Mouse (Mus musculus): ENCODE measurements around the gene Srm. TPM values are rescaled to one million over a fixed set of nuclear protein-coding genes. Genes with fewer than 3 reads are reported as not detected.
A peak's percentile ranks its signal among the peaks of the same experiment; 100 is the strongest.

Gene Srm
- total RNA-seq (2022), result 10 to 100 TPM; 16.1 to 19.6 (median 17.7) TPM

DNA sequence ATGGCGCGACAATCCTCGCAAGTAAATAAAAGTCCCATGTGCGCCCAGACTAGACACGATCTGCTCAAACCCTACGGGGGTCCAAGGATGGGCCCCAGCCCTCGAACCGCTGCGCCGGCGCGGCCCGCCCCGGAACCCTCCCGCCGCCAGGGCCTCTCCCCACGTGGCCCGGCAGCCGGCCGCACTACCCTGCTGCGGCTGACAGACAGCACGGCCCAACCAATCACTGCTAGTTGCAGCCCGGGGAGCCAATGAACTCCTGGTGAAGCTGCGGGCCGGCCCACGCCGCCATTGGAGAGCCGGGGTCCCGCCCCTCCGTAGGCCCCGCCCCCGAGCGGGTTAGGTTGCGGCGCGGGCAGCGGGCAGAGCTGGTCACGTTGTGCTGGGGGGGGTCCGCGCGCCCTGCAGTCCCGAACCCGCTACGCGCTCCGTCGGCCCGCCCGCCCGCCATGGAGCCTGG is at the start of gene Srm:
Gene Srm, plus strand, starts transcription at position 333 of the 460 bp plus-strand sequence.
- DNase-seq (ENCODE audit: low spot score), result peak; percentile 96

DNA sequence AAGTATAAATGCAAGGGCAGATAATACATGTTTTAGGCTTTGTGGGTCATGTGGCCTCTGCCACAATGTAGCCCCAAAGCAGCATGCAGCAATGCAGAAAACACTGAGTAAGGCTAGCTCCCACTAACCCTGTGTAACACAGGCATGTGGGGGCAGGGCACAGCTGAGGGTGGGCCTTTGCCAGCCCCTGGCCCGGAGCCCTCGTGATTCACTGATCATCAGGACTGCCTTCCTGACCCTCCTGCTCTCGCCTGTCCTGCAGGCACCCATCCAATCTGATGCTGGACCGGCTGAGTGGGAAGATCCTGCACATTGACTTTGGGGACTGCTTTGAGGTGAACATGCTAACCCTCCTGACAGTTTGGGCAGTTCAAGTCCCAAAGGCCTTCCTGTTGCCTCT is 42.2 kb upstream of the Srm start:
- no peak for DNase-seq (ENCODE audit: low spot score)

DNA sequence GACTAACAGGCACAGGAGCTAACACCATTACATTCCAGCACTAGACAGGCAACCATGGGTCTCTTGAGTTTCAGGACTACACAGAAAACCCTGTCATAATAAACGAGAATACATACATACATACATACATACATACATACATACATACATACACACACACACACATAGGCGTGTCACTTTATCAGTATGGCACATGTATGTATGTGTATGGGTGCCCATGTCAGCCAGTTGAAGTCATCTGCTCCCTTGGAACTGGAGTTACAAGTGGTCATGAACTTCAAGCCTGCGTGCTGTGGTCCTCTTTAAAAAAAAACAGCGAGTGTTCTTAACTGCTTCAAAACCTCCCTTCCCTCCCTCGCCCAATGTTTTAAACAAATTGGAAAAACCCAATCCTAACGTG is 33.5 kb upstream of the Srm start:
- DNase-seq (ENCODE audit: low spot score), result no peak

DNA sequence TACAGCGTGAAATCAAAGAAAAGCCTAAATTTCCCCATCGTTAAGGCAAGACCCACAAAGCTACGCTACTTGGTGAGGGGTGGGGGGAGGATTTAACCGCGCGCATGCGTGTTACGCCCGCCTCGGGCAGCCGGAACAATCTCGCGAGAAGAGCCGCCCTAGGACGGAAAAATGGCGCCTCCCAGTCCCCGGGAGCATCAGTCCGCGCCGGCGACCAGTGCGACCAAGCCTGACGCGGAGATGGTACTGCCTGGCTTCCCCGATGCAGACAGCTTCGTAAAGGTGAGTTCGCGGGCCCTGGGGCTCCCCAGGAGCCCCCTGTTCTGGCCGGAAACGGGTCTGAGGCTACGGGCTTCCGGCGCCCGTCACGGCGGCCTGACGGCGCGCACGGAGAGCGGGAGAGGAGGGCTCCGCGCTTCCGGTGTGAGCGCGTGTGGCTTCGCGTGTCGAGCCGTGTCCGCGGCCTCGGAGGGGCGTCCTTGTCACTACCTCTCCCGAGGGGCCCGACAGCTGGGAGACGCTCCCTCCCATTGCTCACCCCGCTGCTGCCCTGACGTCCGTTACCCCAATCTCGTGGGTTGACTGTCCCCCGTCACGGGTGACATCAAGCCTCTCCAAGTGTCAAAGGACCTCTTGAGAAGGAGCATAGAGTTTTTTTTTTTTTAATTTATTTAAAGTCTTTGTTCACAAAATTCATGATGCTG is 32.9 kb upstream of the Srm start, which contains the start of gene Exosc10:
Gene Exosc10, plus strand, starts transcription at position 133 of the 704 bp plus-strand sequence.
- peak; percentile 88 for DNase-seq (ENCODE audit: low spot score)

DNA sequence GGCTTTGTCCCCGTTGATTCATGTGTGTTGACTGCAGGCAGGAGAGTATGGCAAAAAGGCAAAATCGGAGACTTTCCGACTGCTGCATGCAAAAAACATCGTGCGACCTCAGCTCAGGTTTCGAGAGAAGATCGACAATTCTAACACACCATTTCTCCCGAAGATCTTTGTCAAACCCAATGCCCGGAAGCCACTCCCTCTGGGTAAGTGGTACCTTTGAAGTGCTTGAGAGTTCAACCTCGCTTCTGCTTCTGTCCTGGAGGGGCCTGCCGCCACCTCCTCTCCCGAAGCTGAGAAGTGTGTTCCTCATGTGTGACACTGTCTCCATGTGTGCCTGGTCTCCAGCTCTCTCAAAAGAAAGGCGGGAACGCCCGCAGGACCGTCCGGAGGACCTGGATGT is 28.6 kb upstream of the Srm start:
- DNase-seq (ENCODE audit: low spot score), result no peak

DNA sequence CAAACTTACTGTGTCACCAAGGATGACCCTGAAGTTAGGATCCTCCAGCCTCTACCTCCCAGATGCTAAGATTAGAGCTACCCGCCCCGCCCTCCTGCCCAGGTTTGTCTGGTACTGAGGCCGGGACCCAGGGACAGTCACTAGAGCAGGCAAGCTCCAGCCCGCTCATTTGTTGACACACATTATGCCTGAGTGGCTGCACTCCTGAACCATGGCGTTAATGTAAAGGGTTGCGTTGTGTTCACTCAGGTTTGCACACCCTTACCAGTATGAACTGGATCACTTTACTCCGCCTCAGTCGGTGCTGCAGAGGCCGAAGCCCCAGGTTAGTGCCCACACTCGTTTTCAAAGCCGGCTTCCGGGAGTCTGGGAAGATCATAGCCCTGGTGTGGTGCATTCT is 27.7 kb upstream of the Srm start:
- DNase-seq (ENCODE audit: low spot score), result no peak

DNA sequence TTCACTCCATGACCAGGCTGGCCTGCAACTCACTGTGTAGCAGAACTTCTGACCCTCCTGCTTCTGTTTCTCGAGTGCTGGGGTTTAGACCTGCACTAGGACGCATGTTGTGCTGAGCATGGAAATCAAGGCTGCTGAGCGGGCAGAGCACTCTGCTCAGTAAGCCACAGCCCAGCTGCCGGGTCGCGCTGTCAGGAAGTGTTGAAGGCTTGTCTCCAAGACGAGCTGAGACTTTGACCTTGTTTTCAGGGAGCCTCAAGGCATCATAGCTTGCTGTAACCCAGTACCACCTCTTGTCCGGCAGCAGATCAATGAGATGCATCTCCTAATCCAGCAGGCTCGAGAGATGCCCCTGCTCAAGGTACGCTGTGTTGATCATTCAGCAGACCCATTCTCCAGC is 21.2 kb upstream of the Srm start:
- DNase-seq (ENCODE audit: low spot score), result no peak

DNA sequence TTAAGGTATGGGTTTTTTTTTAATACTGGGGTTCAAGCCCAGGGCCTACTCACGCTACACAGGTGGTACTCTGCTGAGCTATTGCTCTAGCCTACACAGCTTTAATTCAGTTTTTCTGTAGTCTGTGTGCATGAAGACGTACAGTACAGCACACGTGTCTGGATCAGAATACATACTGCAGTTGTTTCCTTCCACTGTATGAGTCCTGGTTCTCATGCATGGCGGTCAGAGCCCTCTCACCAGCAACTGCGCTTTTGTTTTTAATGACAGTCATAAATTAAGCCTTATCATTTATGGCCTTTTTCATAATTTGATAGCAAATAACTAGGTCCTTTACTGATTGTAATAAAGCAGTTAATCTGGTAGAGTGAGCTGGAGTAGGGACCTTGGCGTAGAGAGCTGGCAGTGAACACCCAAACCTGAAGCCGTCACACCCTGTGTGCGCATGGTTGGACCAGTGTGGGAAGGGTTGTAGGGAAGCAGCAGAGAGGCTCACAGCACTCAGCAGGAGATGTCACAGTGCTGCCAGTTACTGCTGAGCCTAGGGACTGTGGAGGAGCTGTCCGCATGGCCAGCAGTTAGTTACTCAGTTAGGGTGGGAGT is 20.5 kb upstream of the Srm start:
- DNase-seq (ENCODE audit: low spot score), result no peak

DNA sequence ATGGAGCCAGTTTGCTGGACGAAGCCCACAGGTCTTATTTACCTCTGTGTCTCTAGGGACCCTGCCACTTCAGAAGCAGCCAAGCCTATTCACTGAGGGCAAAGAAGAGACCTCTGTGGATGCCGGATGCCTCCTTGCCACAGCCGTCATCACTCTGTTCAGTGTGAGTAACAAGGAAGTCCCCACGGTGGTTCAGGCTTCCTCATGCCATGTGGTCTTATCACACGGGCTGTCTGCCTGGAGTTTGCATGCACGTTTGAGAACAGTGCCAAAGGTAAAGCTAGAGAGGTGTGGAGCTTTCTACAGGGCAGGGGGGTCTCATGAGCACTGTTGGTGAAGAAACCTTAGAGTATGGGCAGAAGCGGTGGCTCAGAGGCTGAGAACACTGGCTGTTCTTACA is 18.1 kb upstream of the Srm start:
- no peak for DNase-seq (ENCODE audit: low spot score)

DNA sequence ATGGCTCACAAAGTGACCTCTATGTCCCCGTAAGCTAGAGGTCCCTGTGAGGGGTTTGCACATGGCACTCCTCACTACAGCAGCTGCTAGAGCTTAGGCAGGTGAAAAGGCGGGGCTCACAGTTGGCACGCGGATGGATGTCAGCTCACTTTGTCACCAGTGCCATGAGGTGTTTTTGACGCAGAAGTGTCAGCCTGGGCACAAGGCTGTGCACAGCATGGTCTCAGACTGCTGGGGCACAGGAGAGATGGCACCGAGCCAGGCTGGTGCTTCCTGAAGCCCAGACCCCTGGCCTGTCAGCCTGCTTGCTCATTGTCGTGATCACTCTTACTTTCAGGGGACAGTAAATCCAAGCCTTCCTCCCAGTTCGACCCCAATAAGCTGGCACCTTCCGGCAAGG is 10.5 kb upstream of the Srm start:
- no peak for DNase-seq (ENCODE audit: low spot score)

DNA sequence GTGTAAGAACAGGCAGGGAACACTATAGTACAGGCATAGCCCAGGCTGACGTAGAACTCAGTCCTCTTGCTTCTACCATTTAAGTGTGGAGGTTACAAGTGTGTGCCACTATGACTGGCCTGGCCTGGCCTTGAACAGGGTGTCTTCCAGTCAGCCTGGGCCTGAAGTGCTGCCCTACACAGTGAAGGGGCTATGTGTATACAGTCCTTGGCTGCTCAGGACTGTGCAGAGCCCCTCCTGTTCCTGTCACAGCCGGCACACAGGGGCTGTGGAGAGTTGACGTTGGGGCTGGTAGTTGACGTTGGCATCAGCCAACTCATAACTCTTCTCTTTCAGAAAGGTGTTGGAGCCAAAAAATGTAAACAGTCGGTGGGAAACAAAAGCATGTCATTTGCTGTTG is 9.9 kb upstream of the Srm start:
- no peak for DNase-seq (ENCODE audit: low spot score)

DNA sequence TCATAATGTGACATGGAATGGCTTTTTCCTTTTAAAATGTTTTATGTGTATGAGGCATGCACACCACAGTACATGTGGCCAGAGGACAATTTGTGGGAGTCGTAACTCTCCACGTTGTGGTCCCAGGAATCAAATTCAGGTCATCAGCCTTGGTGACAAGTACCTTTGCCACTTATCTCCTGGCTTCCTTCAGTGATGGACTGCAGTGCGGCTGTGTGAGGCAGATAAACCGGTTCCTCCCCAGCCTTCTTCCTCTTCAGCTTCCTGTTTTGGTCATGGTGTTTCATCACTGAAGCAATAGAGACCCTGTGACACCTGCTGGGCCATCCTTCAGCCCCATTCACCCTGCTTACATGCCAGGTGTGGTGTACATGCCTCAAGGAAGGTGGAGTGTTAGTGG is 8.0 kb upstream of the Srm start:
- DNase-seq (ENCODE audit: low spot score), result no peak

DNA sequence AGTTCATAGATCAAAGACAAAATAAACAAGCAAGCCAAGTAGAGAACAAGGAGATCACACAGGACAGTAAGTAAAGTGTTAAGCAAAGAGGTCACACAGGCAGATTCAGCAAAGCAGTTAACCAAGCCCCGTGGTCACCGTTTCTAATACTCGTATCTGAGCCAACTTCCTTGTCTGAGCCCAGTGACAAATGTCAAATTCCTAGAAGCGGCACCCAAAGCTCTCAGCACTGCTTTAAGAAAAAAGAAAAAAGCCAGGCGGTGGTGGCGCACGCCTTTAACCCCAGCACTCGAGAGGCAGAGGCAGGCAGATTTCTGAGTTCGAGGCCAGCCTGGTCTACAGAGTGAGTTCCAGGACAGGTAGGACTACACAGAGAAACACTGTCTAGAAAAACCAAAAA is 4.7 kb upstream of the Srm start:
- no peak for DNase-seq (ENCODE audit: low spot score)

DNA sequence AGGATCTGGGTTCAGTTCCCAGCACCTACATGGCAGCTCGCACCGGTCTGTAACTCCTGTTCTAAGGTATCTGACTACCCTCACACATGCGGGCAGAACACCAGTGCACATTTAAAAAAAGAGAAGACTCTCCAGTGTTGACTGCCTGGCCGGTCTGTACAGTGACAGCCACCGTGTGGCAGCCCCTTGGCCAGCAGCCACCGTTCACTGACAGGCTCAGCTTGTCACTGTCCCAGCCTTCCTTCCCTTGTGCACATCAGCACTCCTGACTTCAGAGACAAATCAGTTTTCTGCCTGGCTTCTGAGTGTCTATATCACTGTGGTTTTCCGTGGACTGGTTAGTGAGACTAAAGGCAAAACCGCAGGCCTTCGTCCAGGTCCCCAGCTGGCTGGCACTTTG is 2.5 kb upstream of the Srm start:
- DNase-seq (ENCODE audit: low spot score), result no peak

DNA sequence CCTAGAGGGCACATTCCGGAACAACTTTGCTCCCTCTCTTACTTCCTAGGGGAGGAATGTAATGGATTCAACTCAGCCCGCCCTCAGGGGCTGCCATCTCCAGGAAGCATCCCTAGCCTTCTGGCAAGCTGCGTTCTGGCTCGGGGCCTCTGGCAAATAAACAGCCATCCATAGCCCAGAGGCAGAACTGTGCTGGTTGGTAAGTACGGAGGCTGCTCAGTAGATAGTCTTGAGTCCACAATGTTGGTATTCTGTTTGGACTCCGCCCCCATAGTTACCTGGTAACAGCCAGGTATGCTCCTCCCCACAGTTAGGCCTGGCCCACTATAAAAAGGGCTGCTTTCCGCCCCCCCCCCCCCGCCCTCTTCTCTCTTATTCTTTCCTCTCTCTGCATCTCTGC is 1.7 kb upstream of the Srm start:
- DNase-seq (ENCODE audit: low spot score), result no peak

DNA sequence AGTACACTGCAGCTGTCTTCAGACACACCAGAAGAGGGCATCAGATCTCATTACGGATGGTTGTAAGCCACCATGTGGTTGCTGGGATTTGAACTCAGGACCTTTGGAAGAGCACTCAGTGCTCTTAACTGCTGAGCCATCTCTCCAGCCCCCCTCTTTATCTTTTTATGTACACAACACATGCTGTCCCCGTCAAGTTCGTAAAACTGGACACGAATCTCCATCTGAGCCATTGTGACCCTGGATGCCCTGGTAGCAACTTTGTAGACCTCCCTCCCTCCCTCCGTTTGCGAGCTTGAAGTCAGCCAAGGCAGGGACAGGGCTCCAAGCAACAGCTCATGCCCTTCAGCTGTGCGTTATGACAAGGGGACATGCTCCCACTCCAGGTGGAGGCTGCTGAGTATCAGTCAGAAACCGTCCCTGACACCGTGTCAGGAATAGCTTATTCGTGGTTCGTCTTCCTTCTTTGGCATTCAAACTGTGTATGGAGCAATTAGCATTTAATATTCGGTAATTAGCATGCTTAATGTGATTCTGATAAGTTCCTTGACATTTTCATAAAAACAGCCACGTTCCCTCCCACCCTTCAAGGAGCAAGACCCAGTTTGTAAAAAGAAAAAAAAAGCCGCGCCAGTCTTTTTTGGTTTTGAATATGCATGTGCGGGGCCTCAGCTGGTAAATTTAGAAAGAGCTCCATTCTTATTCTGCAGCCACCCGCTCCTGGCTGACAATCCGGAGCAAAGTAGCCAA is 707 bp upstream of the Srm start:
- no peak for DNase-seq (ENCODE audit: low spot score)

DNA sequence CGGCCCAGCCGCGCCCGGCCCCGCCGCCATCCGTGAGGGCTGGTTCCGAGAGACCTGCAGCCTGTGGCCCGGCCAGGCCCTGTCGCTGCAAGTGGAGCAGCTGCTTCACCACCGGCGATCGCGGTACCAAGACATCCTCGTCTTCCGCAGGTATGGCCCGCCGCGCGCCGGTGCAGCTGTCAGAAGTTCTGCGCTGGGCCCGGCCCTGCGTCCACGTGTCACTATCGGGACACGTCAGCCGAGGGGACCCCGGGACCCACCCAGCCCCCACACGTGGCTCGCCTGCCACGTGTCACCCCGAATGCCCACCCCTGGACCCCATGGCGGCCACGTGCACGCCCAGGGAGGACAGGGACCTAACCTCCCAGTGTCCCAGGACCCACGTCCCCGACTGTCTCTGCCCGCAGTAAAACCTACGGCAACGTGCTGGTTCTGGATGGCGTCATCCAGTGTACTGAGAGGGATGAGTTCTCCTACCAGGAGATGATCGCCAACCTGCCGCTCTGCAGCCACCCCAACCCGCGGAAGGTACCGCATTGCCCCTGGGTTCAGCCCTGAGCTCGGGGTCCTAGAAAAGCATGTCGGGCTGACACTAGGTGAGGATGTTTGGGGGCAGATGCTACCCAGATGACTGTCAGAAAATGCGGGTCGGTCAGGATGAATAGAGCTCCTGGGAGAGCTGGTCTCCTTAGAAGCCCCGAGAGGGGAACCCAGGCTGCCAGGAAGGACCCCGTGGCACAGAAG is 506 bp downstream of the Srm start:
- DNase-seq (ENCODE audit: low spot score), result no peak

DNA sequence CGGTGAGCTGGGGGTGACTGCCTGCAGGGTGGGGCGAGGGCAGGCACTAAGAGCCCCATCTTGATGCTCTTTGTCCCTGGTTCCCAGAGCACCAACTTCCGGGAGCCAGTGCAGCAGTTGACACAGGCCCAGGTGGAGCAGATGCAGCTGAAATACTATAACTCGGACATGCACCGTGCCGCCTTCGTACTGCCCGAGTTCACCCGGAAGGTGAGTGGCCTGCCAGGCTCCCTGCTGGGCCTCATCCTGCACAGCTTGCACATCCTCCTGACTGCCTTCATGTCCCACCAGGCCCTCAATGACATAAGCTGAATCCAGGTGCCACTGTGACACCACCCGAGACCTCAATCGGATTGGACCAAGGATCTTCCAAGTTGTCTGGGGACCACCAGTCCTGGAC is 2.7 kb downstream of the Srm start:
- no peak for DNase-seq (ENCODE audit: low spot score)

DNA sequence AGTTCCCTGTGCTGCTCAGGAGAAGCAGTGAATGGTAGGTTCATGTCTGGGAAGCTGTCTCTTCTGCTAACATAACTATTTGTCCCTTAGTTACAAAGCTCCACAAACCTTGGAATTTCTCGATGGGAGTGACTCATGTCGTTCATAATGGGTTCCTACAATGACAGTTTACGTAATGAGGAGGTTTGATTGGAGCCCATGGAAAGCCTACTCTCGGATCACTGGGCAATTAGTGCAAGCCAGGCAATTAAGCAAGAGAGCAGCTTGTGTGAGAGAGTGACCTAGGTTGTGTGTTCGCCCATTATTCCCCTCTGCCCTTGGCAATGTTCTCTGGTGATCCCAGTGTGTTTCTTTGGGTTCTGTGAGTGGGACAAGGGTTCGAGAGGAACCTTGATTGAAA is 4.6 kb downstream of the Srm start:
- no peak for DNase-seq (ENCODE audit: low spot score)

DNA sequence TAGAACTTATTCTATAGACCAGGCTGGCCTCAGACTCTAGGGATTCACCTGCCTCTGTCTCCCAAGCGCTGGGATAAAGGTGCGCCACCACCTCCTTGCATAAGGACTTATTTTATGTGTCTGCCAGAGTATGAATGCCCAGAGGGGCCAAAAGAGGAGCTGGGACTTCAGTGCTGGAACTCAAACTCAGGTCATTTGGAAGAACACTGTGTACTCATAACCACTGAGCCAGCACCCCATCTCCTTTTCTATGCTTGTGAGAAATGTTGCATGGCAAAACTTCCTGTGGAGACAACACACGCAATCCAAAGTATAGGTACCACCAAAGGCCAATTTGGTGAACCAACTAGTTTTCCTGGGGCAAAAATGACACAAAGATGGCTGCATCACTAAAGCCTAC is 5.4 kb downstream of the Srm start:
- no peak for DNase-seq (ENCODE audit: low spot score)

DNA sequence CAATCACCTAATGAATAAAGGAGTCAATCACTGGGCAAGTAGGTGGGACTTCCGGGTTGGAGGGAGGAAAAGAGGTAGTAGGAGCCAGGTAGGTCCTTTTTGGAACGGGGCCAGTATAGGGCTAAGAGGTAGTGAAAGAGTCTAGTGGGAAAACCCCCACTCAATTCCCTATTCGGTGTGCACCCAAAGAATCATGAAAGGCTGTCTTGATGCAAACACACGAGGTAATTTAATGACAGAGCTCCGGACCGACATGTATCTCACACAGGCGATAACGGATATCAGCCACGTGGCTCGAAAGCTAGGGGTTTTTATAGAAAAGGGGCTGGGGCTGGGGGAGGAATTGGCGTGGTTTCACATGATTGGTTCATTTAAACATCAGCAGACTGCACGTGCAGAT is 7.5 kb downstream of the Srm start:
- DNase-seq (ENCODE audit: low spot score), result no peak

DNA sequence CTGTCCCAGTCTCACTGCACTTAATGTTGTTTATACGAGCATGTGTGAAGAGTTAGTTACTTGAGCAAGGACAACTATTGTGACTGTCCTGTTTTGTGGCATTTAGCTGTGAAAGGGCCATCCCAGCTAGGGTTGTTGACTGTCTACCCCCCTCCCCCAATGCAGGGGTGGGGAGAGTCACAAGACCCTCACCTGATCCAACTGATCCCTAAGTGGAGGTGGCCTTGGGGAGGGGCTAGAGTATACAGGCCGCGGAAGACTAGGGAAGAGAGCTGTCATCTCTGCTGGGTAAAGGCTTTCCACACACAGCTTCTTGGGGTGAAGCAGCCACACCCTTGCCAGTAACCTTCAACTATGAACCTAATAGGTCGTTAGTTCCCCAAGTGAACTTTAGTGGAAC is 9.0 kb downstream of the Srm start:
- DNase-seq (ENCODE audit: low spot score), result no peak

All from heart, adult 8-10 months (tissue).